Mouse (Mus musculus) mature B cell (primary cell): ENCODE results near the gene Pim3.

Experiments used
- in situ Hi-C: fragments of 300-500 bp; cut with MboI; formaldehyde crosslinking; loops from 2 replicates; pipeline ENCODE4 v1.14.3; 2019

The Pim3 gene

GRCm38 (mm10) chr15:88881253-88882044, 19.5 kb downstream of the Pim3 start:
- in situ Hi-C loops, result no loop called here

- in situ Hi-C loops, result no loop called here
Observed at GRCm38 (mm10) chr15:88882851-88883250, 20.9 kb downstream of the Pim3 start.

- in situ Hi-C loops, result no loop called here
Observed at GRCm38 (mm10) chr15:88883342-88883741, 21.4 kb downstream of the Pim3 start.

GRCm38 (mm10) chr15:88885376-88885775, 23.4 kb downstream of the Pim3 start:
- in situ Hi-C loops, result no loop called here

GRCm38 (mm10) chr15:88889032-88889431, 27.0 kb downstream of the Pim3 start:
- in situ Hi-C loops, result no loop called here

GRCm38 (mm10) chr15:88889994-88890393, 28.0 kb downstream of the Pim3 start:
- in situ Hi-C loops, result no loop called here

- in situ Hi-C loops, result no loop called here
Observed at GRCm38 (mm10) chr15:88890751-88891675, 29.0 kb downstream of the Pim3 start.

GRCm38 (mm10) chr15:88891676-88892040, 29.7 kb downstream of the Pim3 start:
- in situ Hi-C loops, result no loop called here

GRCm38 (mm10) chr15:88892252-88892651, 30.3 kb downstream of the Pim3 start:
- in situ Hi-C loops, result no loop called here

- in situ Hi-C loops, result no loop called here
Observed at GRCm38 (mm10) chr15:88892876-88893275, 30.9 kb downstream of the Pim3 start.

- in situ Hi-C loops, result no loop called here
Observed at GRCm38 (mm10) chr15:88895119-88895518, 33.1 kb downstream of the Pim3 start.

- in situ Hi-C loops, result no loop called here
Observed at GRCm38 (mm10) chr15:88895891-88896290, 33.9 kb downstream of the Pim3 start.

- in situ Hi-C loops, result no loop called here
Observed at GRCm38 (mm10) chr15:88896341-88896980, 34.5 kb downstream of the Pim3 start.

- in situ Hi-C loops, result no loop called here
Observed at GRCm38 (mm10) chr15:88902200-88902875, 40.4 kb downstream of the Pim3 start.

GRCm38 (mm10) chr15:88903086-88903485, 41.1 kb downstream of the Pim3 start:
- in situ Hi-C loops, result no loop called here

GRCm38 (mm10) chr15:88904056-88904811, 42.2 kb downstream of the Pim3 start:
- in situ Hi-C loops, result no loop called here

- in situ Hi-C loops, result no loop called here
Observed at GRCm38 (mm10) chr15:88906347-88906746, 44.4 kb downstream of the Pim3 start.

- in situ Hi-C loops, result no loop called here
Observed at GRCm38 (mm10) chr15:88915046-88915445, 53.1 kb downstream of the Pim3 start.
